Mouse (Mus musculus) cerebellum, postnatal 36 days (tissue): ENCODE measurements around the gene Lamc1.

ENCODE experiments used
- DNase-seq, 2 experiments: peaks; one replicate each; pipeline ENCODE4 v3.0.0; 2021 to 2022; ENCODE audit warnings: mixed read lengths in 2 of 2

Lamc1 gene

DNA sequence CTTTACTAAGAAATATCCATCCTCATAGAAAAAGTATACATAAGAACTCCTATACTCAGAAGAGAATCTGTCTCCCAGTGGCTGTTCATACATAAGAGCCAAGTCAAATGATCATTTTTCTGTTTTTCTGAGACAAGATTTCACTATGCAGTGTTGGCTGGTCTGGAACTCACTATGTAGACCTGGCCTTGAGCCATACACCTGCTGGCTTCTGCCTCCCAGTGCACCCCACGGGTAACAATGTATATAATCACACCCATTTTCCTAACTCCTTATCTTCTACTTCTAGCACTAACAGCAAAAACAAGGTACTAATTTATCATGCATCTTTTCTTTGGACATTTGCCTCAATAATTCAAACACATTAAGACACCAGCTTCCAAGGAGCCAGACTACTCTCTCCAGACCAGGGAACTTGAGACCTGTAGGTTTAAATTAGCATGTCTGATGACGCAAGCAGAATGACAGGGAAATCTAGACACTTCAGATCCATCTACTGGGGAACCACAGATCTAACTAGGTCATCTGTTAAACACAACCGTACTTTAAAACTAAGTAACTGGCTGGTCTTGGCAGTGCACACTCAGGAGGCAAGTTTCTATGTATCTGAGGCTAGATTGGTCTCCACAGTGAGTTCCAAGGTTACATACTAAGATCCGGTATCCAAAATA lies 79.9 kb downstream of the Lamc1 start:
- DNase-seq = peak in 1 of 2 experiments; percentile 16

DNA sequence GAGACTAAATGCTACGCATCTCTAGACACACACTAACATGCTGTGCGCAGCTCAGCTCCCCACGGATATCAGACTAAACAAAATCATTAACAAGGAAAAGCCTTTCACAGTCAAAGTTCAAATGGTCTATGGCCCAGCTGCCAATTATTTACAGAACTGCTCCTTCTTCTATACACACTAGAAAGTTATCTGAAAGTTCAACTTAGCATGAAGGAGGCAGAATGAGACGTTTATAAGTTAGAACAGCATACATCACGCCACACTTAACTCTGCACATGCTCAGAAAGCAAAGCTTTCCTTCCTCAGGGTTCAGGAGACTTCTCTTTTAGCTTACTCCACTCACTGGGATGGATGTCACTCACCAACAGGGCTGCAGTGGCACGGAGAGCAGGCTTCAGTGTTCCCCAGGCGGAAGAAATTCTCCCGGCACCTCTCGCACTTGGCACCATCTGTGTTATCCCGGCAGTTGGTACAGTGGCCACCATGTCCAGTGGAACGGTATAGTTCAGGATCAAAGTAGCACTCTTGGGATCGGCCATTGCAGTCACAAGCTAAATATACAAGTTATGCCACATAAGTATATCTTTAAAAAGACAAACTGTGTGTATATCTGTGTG lies 80.9 kb downstream of the Lamc1 start:
- no peak for DNase-seq

DNA sequence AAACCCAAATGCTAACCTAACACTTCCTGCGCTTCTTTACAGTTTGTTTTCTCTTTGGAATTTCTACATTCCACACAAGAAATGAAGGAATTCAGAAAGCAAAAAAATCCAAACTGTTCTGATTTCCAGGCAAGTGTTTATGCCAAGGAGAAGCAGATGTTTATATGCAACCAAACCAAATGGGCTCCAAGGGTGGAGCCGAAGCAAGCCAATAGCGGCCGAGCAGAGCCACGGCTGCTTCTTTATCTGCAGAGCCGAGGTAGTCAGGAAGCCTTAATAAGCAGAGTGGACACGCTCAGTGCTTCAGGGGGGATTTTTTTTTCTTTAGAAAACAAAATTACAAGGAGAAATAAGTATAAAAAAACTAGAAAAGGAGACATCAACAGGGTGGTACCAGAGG lies 91.2 kb downstream of the Lamc1 start:
- DNase-seq = no peak

DNA sequence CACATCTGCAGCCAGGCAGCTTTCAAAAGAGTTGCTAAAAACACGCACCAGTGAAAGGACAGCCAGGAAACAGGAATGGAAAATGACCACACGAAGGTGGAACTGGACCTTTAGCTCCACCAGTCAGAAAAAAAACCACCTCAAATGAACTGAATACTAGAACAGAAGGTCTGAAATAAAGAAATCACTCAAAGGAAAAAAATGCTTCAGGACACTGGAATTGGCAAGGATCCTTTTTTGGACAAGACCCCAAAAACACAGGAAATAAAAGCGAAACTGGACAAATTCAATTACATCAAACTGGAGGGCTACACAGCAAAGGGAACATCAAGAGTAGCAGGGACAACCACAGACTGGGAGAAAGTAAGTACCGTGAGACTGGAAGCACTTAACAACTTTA lies 97.0 kb downstream of the Lamc1 start:
- DNase-seq = no peak

DNA sequence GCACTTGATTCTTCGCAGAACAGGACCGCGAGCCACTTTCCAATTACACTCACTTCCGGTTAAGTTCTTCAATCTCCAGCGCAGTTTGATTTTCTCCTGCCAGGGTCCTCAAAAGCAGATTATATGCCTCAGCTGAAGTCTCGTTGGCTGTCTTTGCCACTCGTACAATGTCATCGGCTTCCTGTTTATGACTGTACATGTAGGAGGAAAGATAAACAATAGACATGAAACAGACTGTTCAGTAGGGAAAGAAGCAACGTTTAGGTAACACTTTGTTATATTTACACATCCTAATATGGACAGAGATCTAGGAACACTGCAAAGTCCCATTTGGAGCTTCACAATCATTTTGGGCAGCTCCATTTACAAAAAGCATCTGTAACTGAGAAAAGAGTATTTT lies 100.9 kb downstream of the Lamc1 start:
- no peak for DNase-seq

DNA sequence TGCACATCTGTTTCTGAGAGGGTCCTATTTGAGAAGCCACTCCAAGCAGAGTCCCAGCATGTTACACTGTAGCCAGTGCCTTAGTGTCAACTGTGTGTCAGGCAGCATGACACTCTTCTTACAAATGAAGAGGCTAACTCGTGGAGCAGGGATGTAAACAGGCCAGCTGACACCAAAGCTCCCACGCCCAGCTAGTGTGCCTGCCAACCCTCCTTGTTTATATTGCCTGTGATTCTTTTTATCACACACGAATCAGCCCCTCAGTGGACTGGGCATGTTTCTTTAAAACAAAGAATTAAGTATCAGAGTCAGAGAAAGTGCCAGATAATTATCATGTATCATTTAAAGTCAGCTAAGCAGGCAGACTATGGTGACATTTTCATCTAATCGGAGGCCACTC lies 104.7 kb downstream of the Lamc1 start:
- DNase-seq = no peak

DNA sequence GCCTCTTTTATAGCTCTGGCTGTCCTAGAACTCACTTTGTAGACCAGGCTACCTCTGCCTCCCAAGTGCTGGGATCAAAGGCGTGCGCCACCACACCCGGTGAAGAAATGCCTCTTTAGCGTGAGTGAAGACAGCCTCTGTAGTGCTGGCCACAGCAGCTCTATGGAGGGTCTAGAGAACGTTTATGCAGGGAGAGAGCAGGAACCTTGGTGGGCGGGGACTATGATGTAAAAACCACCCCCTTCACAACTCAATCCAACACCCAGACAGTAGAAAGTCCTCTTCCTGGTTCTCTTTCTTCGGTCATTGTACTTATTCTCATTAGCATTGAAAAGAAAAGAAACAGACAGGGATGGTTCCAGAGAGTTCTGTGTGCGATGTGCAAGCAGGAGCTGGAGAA lies 105.5 kb downstream of the Lamc1 start:
- no peak for DNase-seq

DNA sequence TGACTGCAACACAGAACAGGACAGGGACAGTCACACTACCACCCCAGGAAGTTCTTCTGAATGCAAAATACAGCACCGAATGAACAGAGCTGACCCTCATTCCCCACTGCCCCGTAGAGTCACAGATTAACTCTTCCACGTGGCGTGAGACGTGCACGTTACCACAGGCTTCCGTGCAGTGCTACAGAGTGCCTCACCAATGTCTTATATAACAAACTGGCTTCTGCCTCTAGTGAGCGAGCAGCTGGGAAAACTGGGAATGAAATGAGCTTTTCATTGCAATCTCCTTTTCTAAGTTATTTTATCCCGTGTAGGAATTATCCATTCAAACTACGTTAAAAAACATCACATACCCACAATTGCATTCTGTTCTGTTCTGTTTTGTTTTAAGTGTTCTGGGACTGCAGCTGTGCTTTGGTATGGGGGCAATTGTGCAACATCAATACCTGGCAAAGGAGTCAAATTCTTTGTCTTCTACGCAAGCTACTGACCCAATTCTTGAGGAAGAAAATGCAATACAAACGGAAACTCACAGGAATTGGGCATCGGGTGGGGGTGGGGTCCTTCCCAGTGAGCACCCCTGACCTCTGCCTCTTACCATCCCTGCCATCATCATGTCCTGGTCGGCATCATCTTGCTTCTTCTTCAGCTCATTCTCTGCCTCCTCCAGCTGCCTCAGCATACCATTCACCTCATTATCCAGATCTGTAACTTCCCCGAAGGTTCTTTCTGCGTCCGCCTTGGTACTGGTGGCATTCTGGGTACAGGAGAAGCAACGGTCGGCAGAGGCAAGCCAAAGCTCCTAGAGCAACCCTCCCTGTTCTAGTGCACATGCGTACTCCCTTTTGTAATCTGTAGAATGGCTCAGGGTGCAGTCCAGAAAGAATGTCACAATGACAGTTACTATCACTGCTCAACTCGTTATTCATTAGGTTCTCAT lies 106.5 kb downstream of the Lamc1 start:
- DNase-seq = no peak

DNA sequence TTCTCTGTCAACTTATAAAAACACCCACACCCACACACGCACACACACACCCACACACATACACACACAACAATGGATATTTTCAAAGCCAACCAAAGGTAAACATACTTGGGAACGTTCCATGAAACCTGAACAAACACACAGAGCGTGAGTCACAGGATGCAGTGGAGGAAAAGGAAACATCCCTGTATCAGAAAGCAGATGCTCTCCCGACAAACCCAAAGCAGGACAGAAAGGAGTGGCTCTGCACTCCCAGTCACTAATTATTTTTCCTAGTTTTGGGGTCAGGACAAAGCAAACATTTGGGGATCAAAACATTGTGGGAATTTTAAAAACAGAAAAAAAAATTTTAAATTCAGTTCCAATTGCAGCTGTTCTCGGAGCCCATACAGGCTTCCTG lies 108.3 kb downstream of the Lamc1 start:
- no peak for DNase-seq

DNA sequence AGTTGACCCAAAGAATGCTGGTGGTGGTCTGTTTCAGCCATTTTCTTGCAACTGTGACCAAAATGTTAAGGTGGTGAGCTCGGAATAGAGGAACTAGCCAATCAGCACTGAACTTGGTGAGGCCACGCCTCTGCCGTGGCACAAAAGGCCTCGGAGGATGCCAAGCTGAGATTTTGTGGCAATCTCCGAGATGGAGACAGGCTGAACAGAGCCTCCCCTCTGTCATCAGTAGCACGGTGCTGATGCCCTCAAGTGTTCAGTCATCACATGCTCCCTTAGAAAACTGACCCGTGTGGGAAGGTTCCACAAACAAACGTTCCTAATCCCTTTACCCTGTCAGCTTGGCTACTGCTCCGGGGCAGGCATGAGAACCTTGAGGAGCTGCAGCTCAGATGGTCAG lies 113.2 kb downstream of the Lamc1 start:
- peak in 1 of 2 experiments; percentile 16 for DNase-seq

DNA sequence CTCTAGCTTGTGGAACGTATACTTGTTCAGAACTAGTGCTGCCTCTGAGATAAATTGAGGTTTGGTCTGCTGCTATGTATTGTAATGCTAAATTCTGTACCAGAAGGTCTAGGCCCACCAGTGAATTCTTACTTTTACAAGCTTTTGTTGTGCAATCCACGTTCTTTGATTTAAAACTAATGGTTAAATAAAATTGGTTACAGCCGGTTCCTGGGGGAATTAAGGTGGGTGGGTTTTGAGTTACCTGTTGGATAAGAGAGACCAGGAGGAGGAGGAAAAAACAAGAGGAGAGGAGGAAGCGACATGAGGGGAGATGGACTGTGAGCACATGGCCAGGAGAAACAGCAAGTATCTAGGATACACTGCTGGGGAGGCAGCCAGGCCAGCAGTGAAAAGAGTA lies 116.1 kb downstream of the Lamc1 start:
- DNase-seq = no peak

DNA sequence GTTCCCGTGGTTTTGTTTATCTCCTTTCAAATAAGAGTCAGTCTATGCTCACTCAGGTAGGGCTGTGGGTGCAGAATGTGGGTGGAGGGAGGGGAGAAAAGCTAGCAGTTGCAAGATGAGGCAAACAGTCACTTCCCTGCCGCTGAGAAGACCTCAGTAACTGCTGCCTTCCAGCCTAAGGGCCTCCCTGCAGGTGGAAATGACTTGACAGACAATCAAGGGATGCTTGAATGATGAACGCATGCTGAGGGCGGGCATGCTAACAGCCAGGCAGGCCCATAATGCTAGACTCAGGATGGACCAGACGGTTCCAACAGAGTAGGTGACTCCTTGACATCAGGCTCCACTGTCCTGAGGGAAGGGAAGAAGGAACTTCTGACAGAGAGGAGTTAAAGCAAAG lies 116.9 kb downstream of the Lamc1 start:
- DNase-seq = no peak

DNA sequence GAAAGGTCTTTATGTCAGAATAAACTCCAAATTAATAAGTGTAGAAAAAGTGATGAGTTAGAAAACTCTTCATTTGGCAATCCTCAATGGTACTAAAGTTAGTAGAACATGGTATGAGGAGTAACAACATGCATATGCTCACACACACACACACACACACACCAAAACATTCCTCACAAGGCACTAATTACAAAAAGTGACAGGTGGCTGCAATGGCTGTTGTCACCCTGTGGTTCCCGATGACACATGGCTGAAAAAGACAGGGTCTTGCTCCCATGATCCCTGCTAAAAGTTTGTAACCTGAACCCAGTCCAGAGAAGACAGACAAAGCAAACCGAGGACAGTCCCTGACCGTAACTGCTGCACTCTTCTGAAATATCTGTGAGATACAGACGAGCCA lies 121.6 kb downstream of the Lamc1 start:
- DNase-seq = no peak

DNA sequence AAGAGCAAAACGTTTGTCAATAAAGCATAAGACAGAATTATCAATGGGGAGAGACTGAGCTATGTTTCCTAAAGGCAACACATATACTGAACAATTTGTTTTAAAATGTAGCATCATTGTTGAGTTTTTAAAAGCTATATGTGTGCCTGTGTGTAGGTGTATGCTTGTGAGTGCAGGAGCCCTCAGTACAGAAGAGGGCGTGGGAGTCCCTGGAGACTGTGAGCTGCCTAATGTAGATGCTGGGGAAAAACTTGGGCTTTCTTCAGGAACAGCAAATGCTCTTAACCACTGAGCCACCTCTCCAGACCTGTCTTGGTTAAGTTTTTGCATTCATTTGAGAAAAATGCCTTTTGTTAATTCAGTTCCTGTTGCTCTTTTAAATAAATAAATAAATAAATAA lies 122.4 kb downstream of the Lamc1 start:
- DNase-seq = no peak

DNA sequence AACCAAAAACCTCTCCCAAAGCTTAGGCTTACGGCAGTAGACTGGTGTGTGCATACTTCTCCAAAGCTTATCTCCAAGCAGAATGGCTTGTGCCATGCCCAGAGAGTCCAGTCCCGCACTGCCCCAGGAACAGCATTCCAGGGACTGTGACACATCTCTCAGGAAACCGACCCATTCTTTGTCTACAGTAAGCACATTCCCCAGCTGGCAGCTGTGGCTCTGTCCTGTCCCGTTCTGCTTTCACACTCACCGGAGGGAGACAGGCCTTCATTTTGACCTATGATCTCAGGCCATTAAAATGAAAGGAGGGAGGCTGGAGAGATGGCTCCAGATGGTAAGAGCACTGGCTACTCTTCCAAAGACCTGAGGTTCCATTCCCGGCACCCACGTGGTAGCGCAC lies 130.4 kb downstream of the Lamc1 start:
- no peak for DNase-seq

DNA sequence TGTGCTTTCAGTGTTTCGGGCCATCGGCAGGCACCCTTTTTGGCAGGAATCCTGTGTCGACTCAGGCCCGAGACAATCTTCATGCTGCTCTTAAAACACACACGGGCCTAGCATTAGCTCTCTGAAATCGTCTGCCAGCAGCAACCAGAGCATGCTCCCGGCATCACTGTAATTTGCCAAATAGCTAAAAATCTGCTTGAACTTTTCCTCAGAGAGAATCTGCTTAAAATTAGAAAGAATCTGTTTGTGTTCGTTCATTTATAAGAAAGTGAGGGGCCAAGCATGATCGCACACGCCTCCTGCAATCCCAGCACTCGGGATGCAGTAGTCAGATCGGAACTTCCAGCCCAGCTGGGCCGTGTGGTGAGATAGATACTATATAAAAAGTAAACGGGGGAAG lies 131.1 kb downstream of the Lamc1 start:
- DNase-seq = no peak

DNA sequence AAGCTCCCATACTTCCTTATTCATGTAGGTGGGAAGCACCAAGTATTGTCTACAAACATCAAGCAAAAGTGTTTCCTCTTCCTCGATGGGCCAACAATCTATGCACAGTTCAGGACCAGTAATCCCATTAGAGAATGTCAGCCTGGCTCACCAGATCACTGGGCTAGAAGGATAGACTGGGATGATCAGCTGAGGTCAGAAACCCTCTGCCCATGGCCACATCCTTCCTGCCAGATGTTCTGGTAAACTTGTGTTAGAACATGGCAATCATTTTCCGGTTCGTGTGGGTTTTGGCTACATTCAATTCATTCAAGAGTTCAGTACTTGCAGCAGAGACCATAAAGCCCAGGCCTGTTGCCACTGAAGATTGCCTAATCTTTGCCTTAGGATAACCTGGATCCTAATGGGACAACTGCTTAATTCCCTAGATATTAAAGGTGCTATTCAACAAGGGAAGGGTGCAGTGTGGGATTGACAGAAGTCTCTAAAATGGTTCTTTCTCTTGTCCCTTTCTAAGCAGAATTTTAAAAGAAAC lies 135.2 kb downstream of the Lamc1 start:
- no peak for DNase-seq

DNA sequence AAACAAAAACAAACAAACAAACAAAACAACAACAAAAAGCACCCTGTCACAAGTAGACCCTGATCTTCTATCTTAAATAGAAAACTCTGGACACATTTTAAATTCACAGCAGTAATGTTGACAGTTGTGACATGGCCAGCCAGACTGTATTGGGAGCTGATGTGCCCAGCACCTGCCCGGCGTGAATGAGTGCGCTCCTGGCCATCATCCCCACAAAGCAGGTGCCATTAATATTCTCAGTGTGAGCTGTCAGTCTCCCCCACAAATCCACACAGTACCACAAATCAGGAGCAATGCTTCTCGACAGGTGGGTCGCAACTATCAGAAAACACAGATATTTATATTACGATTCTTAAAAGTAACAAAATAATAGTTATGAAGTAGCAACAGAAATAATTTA lies 139.6 kb downstream of the Lamc1 start:
- DNase-seq = no peak

DNA sequence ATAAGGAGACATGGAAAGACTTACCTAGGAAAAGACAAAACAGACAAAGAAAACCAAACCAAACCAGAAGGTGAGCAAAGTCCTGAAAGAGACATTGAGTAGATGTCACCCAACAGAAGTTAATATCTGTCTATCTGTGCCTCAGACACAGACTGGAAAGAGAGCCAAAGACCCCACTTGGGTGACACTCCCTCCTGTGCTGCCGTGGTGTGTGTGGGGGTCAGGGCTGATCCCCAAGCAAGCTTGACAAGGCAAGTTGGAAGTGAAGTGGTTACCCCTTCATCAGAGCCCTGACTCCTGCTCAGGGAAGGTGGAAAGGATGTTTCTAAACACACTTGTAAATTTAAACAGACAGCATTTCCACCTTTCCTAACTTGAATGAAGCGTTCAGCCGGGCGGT lies 140.2 kb downstream of the Lamc1 start:
- no peak for DNase-seq

DNA sequence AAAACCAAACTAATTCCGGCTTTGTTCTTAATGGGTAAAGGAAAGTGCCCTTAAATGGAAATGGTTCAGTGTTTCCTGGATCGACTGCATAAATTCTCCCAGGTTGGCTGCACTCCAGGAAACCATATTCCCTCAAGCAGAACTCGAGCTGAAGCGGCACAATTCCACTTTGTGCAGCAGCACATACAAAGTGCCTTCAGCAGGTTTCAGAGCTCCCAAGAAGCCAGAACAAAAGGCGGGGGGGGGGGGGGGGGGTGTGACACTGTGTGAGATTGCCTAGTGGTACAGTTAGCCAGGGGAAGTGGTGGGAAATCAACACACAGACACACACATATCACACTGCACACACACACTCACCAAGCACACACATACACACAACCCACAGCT lies 140.7 kb downstream of the Lamc1 start:
- DNase-seq = peak; percentile 24 to 36

DNA sequence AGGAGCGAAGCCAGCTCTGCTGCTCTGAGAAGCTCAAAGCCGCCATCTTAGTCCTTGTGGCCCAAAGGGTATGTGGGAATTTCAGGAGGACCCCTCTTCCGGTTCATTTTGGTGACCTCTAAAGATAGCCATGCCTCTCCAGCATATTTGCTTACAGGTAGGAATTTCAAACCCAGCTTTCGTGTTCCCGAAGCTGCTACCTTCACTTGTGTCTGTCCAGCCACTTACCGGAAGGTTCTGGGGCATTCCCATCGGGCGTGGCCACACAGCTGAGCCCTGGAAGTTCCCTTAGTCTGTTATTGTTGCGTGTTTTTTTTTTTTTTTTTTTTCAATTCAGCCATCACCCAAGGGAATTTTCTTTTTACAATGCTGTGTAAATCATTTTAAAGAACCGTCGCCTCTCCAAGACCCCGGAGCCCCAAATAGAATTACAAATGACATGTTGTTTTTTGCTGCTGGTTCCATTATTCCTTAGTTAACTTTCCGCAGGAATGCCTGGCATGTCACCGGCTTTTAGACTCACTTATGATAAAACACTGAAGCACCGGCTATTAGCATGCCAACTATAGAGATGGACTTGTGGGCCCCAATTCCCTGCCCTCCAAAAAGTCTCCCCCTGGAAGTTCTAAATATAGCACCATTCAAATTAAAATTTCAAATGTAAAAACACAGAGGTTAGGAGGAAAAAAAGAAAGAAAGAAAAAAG lies 141.2 kb downstream of the Lamc1 start:
- DNase-seq = no peak

DNA sequence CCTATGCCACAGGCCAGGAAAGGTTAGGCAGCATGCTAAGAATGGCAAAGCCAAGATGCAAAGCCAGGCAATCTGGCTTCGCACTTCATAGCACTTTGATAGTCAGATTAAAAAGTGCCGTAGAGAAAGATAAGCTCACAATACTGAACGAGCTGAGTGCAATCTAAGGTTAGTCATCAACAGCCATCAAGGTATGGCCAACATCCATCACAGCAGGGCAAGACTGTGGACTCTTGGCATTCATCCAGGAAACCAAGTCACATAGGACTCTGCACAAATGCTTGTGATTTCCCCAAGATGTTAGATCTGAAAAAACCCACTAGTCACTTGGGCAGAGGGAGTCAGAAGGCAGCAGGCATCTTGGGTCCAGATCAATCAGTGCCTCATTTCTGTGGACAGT lies 144.5 kb downstream of the Lamc1 start:
- DNase-seq = no peak
